Mouse (Mus musculus) small intestine, adult 2 months (tissue): ENCODE results near the gene Pax2. TPM values are rescaled to one million over a fixed set of nuclear protein-coding genes. Genes with fewer than 3 reads are reported as not detected.

ENCODE experiments used
- H3K27ac ChIP-seq: fragments of 200-500 bp; 2 replicates; pipeline ENCODE4 v1.5.1; 2012; ENCODE audit warnings: low read depth, low read length, control low read depth, inconsistent platforms; ENCODE audit not compliant: insufficient read depth
- H3K27me3 ChIP-seq: fragments of 200-500 bp; 2 replicates; pipeline ENCODE4 v1.6.1; 2012; ENCODE audit warnings: mild to moderate bottlenecking, moderate library complexity, low read length, inconsistent platforms; ENCODE audit not compliant: control insufficient read depth, insufficient read depth
- H3K36me3 ChIP-seq: fragments of 200-500 bp; 2 replicates; pipeline ENCODE4 v1.6.1; 2012; ENCODE audit warnings: mild to moderate bottlenecking, low read length, control low read depth, inconsistent platforms; ENCODE audit not compliant: control insufficient read depth, insufficient read depth
- H3K4me1 ChIP-seq: fragments of 200-500 bp; 2 replicates; pipeline ENCODE4 v1.6.1; 2012; ENCODE audit warnings: low read length, inconsistent platforms, mixed read lengths; ENCODE audit not compliant: control insufficient read depth, insufficient read depth, insufficient read length
- H3K4me3 ChIP-seq: fragments of 200-500 bp; 2 replicates; pipeline ENCODE4 v1.5.1; 2012; ENCODE audit warnings: low read depth, mild to moderate bottlenecking, control low read depth, inconsistent platforms, low read length, moderate library complexity
- CTCF ChIP-seq: fragments of 200-500 bp; IDR thresholded peaks from 2 replicates; pipeline ENCODE4 v1.5.1; 2012; ENCODE audit warnings: low read depth, mild to moderate bottlenecking, control low read depth, inconsistent platforms, low read length, moderate library complexity, mixed read lengths; ENCODE audit not compliant: insufficient replicate concordance, insufficient read length; ENCODE audit errors: extremely low read depth
- POLR2A ChIP-seq: fragments of 200-500 bp; IDR thresholded peaks from 2 replicates; pipeline ENCODE4 v1.6.1; 2012; ENCODE audit warnings: low read depth, mild to moderate bottlenecking, control low read depth, inconsistent platforms, low read length, moderate library complexity
- WGBS: fragments of 180-500 bp; shearing (Covaris S2); methylation state at CpG from one replicate; pipeline ENCODE4 v1.1.7; 2018; 5-methylcytosine and 5-hydroxymethylcytosine counted together
- polyA plus RNA-seq: library from polyadenylated mRNA; depleted of rRNA; stranded (reverse); fragments of >200 nt; gene quantifications from 2 replicates; pipeline ENCODE4 v1.2.3, GENCODE M21; 2012

Pax2 gene
- polyA plus RNA-seq, 1 experiment = not detected

- H3K27me3 ChIP-seq = peaks cover 80% of the 10 kb centered on the region
- H3K4me1 ChIP-seq = peaks cover 8% of the 10 kb centered on the region
- H3K36me3 ChIP-seq = no peaks in the 10 kb centered on the region
- WGBS = 7% methylated on average over 18 of the region's 18 CpGs
- no peak overlapping the region for H3K4me3 ChIP-seq
- no peak for TF ChIP-seq POLR2A
- TF ChIP-seq CTCF = no peak
- H3K27ac ChIP-seq = no peak overlapping the region
These were observed 6.5 kb upstream of the Pax2 start for GRCm38 (mm10) chr19:44749061-44749990.

- peaks cover 90% of the 10 kb centered on the region for H3K27me3 ChIP-seq
- H3K36me3 ChIP-seq = no peaks in the 10 kb centered on the region
- TF ChIP-seq POLR2A (no peak), CTCF (no peak)
- peaks cover 8% of the 10 kb centered on the region for H3K4me1 ChIP-seq
- H3K27ac ChIP-seq = no peak overlapping the region
- peak overlapping the region; percentile 25 for H3K4me3 ChIP-seq
- WGBS = 1% methylated on average over 42 of the region's 42 CpGs
These were observed 5.5 kb upstream of the Pax2 start for GRCm38 (mm10) chr19:44750051-44751041.

- H3K4me1 ChIP-seq = peaks cover 13% of the 10 kb centered on the region
- H3K4me3 ChIP-seq = peak overlapping the region; percentile 25; the same call in 1 of the 2 replicates
- 4% methylated on average over 9 of the region's 9 CpGs for WGBS
- no peaks in the 10 kb centered on the region for H3K36me3 ChIP-seq
- H3K27me3 ChIP-seq = peaks cover 92% of the 10 kb centered on the region
- TF ChIP-seq POLR2A (no peak), CTCF (no peak)
- no peak overlapping the region for H3K27ac ChIP-seq
These were observed 4.8 kb upstream of the Pax2 start for GRCm38 (mm10) chr19:44751042-44751441.

GRCm38 (mm10) chr19:44751551-44751950 lies 4.3 kb upstream of the Pax2 start:
- no peak overlapping the region for H3K4me3 ChIP-seq
- H3K27ac ChIP-seq = no peak overlapping the region
- H3K36me3 ChIP-seq = no peaks in the 10 kb centered on the region
- no peak for TF ChIP-seq POLR2A
- TF ChIP-seq CTCF = no peak
- H3K4me1 ChIP-seq = peaks cover 14% of the 10 kb centered on the region
- WGBS = 25% methylated on average over 3 of the region's 3 CpGs
- H3K27me3 ChIP-seq = peaks cover 92% of the 10 kb centered on the region

GRCm38 (mm10) chr19:44752056-44752940 lies 3.5 kb upstream of the Pax2 start:
- H3K27ac ChIP-seq = no peak overlapping the region
- H3K4me3 ChIP-seq = no peak overlapping the region
- TF ChIP-seq POLR2A (no peak), CTCF (no peak)
- 7% methylated on average over 31 of the region's 31 CpGs for WGBS
- H3K27me3 ChIP-seq = peaks cover 95% of the 10 kb centered on the region
- H3K36me3 ChIP-seq = no peaks in the 10 kb centered on the region
- H3K4me1 ChIP-seq = peaks cover 20% of the 10 kb centered on the region

- H3K4me1 ChIP-seq = peaks cover 21% of the 10 kb centered on the region
- no peak overlapping the region for H3K4me3 ChIP-seq
- H3K27ac ChIP-seq = no peak overlapping the region
- peaks cover 94% of the 10 kb centered on the region for H3K27me3 ChIP-seq
- WGBS = 8% methylated on average over 14 of the region's 14 CpGs
- no peak for TF ChIP-seq POLR2A
- TF ChIP-seq CTCF = no peak
- no peaks in the 10 kb centered on the region for H3K36me3 ChIP-seq
These were observed 2.5 kb upstream of the Pax2 start for GRCm38 (mm10) chr19:44753361-44753760.
